Mouse (Mus musculus) layer of hippocampus, adult 2 months (tissue): ENCODE measurements around the gene Sp1. TPM values are rescaled to one million over a fixed set of nuclear protein-coding genes. Genes with fewer than 3 reads are reported as not detected.

Experiments
- DNase-seq, 2 experiments: peaks; one replicate each; pipeline ENCODE4 v3.0.0; 2022; ENCODE audit warnings: low spot score in 2 of 2
- H3K27ac ChIP-seq: fragments of 200-600 bp; 2 replicates; pipeline ENCODE4 v1.8.1; 2022
- H3K4me3 ChIP-seq: fragments of 200-600 bp; 2 replicates; pipeline ENCODE4 v1.8.1; 2022; ENCODE audit warnings: mild to moderate bottlenecking
- CTCF ChIP-seq: fragments of 200-600 bp; conservative IDR thresholded peaks from 2 replicates; pipeline ENCODE4 v1.8.1; 2022; ENCODE audit warnings: antibody characterized with exemption, mild to moderate bottlenecking, moderate library complexity
- total RNA-seq, 2 experiments: library from RNA; stranded (reverse); gene quantifications; 2 replicates each; pipeline ENCODE4 v1.2.3; 2021

Gene Sp1
- total RNA-seq, 2 experiments from 2014 or later, result 23.1 to 33.0 TPM

GRCm38 (mm10) chr15:102458904-102459317 is 53.0 kb downstream of the Sp1 start, which contains the start of gene Prr13:
TSS of gene Prr13 (plus strand) at chr15:102459028.
- peak within 1 kb of the TSS; percentile 66 for H3K4me3 ChIP-seq
- H3K27ac ChIP-seq, result peak within 1 kb of the TSS; percentile 85
- DNase-seq, result peak; percentile 83 to 91
- peak; percentile 81 for TF ChIP-seq CTCF

DNA sequence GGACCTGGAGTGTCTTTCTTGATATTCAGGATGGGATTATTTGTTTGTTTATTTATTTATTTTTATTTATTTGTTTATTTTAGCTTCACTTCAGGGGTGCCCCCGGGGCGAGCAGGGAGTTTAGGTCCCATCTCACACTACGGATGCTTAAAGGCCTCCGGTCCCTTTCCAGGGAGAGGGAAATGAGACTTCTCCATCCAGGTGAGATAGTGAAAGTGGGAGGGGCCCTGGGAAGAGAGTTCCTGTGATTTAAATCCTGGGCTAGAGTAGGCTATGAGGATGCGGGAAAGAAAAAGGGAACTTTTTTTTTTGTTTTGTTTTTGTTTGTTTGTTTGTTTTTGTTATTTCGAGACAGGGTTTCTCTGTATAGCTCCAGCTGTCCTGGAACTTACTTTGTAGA is 53.4 kb downstream of the Sp1 start:
- no peak for TF ChIP-seq CTCF
- no peak for DNase-seq
- H3K4me3 ChIP-seq, result peak overlapping the region; percentile 66
- peak overlapping the region; percentile 85 for H3K27ac ChIP-seq

DNA sequence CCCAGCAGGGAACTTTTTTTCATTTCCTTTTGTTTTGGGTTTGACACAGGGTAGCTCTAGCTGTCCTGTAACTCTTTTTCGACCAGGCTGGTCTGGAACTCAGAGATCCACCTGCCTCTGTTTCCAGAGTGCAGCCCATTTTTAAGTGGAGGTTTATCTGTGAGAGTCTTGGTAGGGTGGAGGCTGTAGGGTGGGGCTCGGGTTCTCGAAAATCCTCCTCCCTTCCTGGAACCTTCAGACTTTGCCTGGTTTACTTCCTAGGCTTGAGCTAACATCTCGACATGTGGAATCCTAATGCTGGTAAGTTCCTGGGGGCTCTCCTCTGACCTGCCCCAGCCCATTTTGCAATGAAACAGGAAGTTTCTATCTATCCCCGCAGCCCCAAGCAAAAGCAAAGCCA is 53.9 kb downstream of the Sp1 start:
- TF ChIP-seq CTCF, result no peak
- no peak for DNase-seq
- H3K4me3 ChIP-seq, result peak overlapping the region; percentile 66; the same call in 1 of the 2 replicates
- H3K27ac ChIP-seq, result no peak overlapping the region

DNA sequence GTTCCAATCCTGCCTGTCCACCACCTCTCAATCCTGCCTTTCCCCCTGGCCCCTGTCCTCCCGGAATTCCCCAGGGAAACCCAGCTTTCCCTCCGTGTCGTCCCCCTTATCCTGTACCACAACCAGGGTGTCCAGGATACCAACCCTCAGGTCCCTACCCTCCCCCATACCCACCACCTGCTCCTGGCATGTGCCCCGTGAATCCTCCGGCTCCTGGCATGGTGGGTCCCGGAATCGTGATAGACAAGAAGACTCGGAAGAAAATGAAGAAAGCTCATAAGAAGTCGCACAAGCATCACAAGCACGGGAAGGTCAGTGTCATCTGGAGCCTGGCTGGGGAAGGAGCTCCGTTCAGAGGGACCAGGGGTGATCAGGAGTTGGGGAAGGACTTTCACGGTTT is 54.5 kb downstream of the Sp1 start:
- no peak for DNase-seq
- Histone ChIP-seq H3K4me3 (no peak overlapping the region), H3K27ac (no peak overlapping the region)
- no peak for TF ChIP-seq CTCF

DNA sequence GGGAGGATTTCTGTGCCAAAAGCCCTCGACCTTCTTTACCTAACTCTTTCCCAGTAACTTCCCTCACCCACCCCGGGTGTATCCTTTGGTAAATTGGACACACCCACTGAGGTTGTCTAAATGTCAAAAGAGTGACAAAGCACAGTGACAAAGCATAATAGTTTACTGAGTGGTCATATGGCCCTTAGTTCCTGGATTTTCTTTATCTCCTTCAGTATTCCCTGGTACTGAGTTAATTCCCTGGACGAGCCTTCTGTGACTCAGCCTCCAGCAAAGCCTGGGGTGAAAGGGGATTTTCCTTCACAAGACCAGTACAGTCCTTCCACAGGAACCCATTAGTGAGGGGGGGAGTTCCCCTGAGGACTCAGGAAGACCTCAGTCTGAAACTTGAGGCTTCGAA is 55.0 kb downstream of the Sp1 start:
- no peak overlapping the region for H3K4me3 ChIP-seq
- TF ChIP-seq CTCF, result no peak
- no peak overlapping the region for H3K27ac ChIP-seq
- no peak for DNase-seq

- Histone ChIP-seq H3K4me3 (no peak overlapping the region), H3K27ac (no peak overlapping the region)
- TF ChIP-seq CTCF, result no peak
- no peak for DNase-seq
Observed at GRCm38 (mm10) chr15:102461430-102462075, 55.6 kb downstream of the Sp1 start.

GRCm38 (mm10) chr15:102463666-102464065 is 57.7 kb downstream of the Sp1 start:
- Histone ChIP-seq H3K27ac (no peak overlapping the region), H3K4me3 (no peak overlapping the region)
- TF ChIP-seq CTCF, result peak; percentile 55
- no peak for DNase-seq

GRCm38 (mm10) chr15:102468675-102469370 is 62.9 kb downstream of the Sp1 start:
- DNase-seq, result no peak
- H3K27ac ChIP-seq, result no peak overlapping the region
- no peak overlapping the region for H3K4me3 ChIP-seq
- 0 out of 2 replicates have a peak, but pooled peaks have one; percentile 6 for TF ChIP-seq CTCF

GRCm38 (mm10) chr15:102470183-102470604 is 64.3 kb downstream of the Sp1 start, which contains the start of gene Pcbp2:
TSS of gene Pcbp2 (plus strand) at chr15:102470539.
- Histone ChIP-seq H3K27ac (peak within 1 kb of the TSS; percentile 98), H3K4me3 (peak within 1 kb of the TSS; percentile 90)
- DNase-seq, result peak; percentile 97 to 98
- peak; percentile 98 for TF ChIP-seq CTCF

DNA sequence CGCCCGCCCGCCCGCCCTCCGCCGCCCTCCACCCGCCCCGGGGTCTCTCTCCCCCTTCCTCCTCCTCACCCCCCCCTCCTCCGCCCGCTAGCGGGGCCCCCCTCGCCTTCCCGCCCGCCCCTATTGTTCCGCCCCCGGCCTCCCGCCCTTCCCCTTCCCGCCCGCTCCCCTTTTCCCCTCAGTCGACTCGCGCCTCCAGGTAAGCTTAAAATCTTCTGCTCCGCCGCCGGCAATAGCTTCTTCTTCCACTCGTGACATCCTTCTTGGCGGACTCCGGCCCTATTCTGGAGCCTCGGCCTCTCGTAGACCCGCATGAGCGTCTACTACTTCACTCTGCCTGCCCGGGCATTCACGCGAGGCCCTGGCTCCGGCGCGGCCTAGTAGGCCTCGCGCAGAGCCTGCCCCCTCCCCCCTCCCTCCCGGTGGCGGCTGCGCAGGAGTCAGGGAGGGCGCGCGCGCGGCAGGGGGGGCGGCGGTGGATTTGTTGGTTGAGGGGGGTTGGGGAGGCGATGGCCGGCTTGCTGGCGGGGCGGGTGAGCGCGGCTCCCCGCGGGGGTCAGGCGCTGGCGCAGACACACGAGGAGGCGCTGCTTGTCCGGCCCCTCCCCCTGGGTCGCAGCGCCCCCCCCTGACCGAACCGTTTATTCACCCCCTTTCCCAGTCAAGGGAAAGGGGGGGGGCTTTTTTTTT is 64.8 kb downstream of the Sp1 start:
- DNase-seq, result peak; percentile 56 to 78
- Histone ChIP-seq H3K4me3 (peak overlapping the region; percentile 90), H3K27ac (peak overlapping the region; percentile 98)
- peak; percentile 54 for TF ChIP-seq CTCF

DNA sequence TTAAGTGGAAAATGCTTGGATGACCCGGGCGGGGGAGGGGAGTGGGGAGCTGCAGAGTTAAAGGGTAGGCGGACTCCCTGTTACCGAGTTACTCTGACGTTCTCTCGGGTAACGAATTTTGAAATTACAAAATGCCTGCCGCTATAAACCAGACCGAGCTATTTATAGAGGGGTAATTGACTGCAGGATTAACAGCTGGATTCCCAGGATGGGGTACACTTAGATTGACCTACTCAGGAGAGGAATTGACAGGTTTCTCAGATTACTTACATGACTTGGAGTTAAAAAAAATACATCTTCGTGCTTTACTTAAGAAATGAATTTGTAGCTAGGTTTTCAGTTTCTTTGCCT is 65.3 kb downstream of the Sp1 start:
- peak overlapping the region; percentile 90 for H3K4me3 ChIP-seq
- peak overlapping the region; percentile 98 for H3K27ac ChIP-seq

GRCm38 (mm10) chr15:102471727-102472126 is 65.8 kb downstream of the Sp1 start:
- Histone ChIP-seq H3K27ac (peak overlapping the region; percentile 98; the same call in 1 of the 2 replicates), H3K4me3 (peak overlapping the region; percentile 90)
- TF ChIP-seq CTCF, result no peak
- DNase-seq, result no peak

More for the DNA sequence above, 65.3 kb downstream of the Sp1 start:
- TF ChIP-seq CTCF, result no peak
- DNase-seq, result no peak

GRCm38 (mm10) chr15:102473246-102473645 is 67.3 kb downstream of the Sp1 start:
- no peak for TF ChIP-seq CTCF
- no peak for DNase-seq
- Histone ChIP-seq H3K27ac (no peak overlapping the region; the same call in 1 of the 2 replicates), H3K4me3 (no peak overlapping the region)
